Mouse (Mus musculus): Measurements from ENCODE around the gene Grin2d. TPM values are rescaled to one million over a fixed set of nuclear protein-coding genes. Genes with fewer than 3 reads are reported as not detected.

Grin2d gene
- polyA plus RNA-seq, 1 experiment from 2014 or later, result 0.05 TPM

- Histone ChIP-seq H3K27ac (ENCODE audit: low read length) (no peak overlapping the region), H3K4me2 (ENCODE audit: low read depth, low read length) (no peak overlapping the region), H3K9ac (ENCODE audit: low read depth, low read length) (no peak overlapping the region), H3K4me3 (ENCODE audit: low read depth, low read length) (no peak overlapping the region), H3K36me3 (ENCODE audit: control insufficient read depth, insufficient read depth) (peaks cover 10% of the 10 kb centered on the region), H3K27me3 (ENCODE audit: control insufficient read depth, insufficient read depth, low read depth, low read length) (peaks cover 8% of the 10 kb centered on the region), H3K4me1 (ENCODE audit: control insufficient read depth, low read depth, low read length) (peaks cover 9% of the 10 kb centered on the region; the same call in 1 of the 2 replicates), H3K9me3 (replicated peaks; ENCODE audit: control insufficient read depth, low read length) (no peaks in the 10 kb centered on the region)
- no peak for ATAC-seq (ENCODE audit: low read depth)
- WGBS (ENCODE audit: insufficient replicate concordance), result 70% methylated on average over 7 of the region's 7 CpGs
Measured at GRCm38 (mm10) chr7:45826631-45827030, 51.5 kb downstream of the Grin2d start.

GRCm38 (mm10) chr7:45824598-45824997 lies 53.6 kb downstream of the Grin2d start, which contains the start of gene Kcnj14:
Gene Kcnj14 (minus strand): TSS chr7:45824782.
- Histone ChIP-seq H3K9me3 (replicated peaks; ENCODE audit: control insufficient read depth, low read length) (no peaks in the 10 kb centered on the region), H3K36me3 (ENCODE audit: control insufficient read depth, insufficient read depth) (peaks cover 10% of the 10 kb centered on the region), H3K4me2 (ENCODE audit: low read depth, low read length) (no peak within 1 kb of the TSS), H3K27me3 (ENCODE audit: control insufficient read depth, insufficient read depth, low read depth, low read length) (peaks cover 3% of the 10 kb centered on the region; the same call in 1 of the 2 replicates), H3K4me3 (ENCODE audit: low read depth, low read length) (no peak within 1 kb of the TSS), H3K9ac (ENCODE audit: low read depth, low read length) (no peak within 1 kb of the TSS), H3K27ac (ENCODE audit: low read length) (no peak within 1 kb of the TSS), H3K4me1 (ENCODE audit: control insufficient read depth, low read depth, low read length) (peaks cover 4% of the 10 kb centered on the region; the same call in 1 of the 2 replicates)
- no peak for ATAC-seq (ENCODE audit: low read depth)
- 46% methylated on average over 7 of the region's 7 CpGs for WGBS (ENCODE audit: insufficient replicate concordance)

- Histone ChIP-seq H3K36me3 (ENCODE audit: control insufficient read depth, insufficient read depth) (no peaks in the 10 kb centered on the region), H3K27ac (ENCODE audit: low read length) (no peak overlapping the region), H3K27me3 (ENCODE audit: control insufficient read depth, insufficient read depth, low read depth, low read length) (peaks cover 3% of the 10 kb centered on the region; the same call in 1 of the 2 replicates), H3K4me3 (ENCODE audit: low read depth, low read length) (no peak overlapping the region), H3K9me3 (replicated peaks; ENCODE audit: control insufficient read depth, low read length) (no peaks in the 10 kb centered on the region), H3K4me2 (ENCODE audit: low read depth, low read length) (no peak overlapping the region), H3K4me1 (ENCODE audit: control insufficient read depth, low read depth, low read length) (no peaks in the 10 kb centered on the region), H3K9ac (ENCODE audit: low read depth, low read length) (no peak overlapping the region)
- no peak for ATAC-seq (ENCODE audit: low read depth)
Measured at GRCm38 (mm10) chr7:45820913-45821312, 57.3 kb downstream of the Grin2d start.

GRCm38 (mm10) chr7:45819843-45820242 lies 58.3 kb downstream of the Grin2d start:
- H3K4me3 ChIP-seq (ENCODE audit: low read depth, low read length), result no peak overlapping the region
- no peaks in the 10 kb centered on the region for H3K9me3 ChIP-seq (replicated peaks; ENCODE audit: control insufficient read depth, low read length)
- peaks cover 5% of the 10 kb centered on the region for H3K4me1 ChIP-seq (ENCODE audit: control insufficient read depth, low read depth, low read length)
- 0 out of 2 replicates have a peak overlapping the region, but pooled peaks have one; percentile 6 for H3K4me2 ChIP-seq (ENCODE audit: low read depth, low read length)
- H3K27ac ChIP-seq (ENCODE audit: low read length), result no peak overlapping the region
- no peak overlapping the region for H3K9ac ChIP-seq (ENCODE audit: low read depth, low read length)
- no peaks in the 10 kb centered on the region for H3K36me3 ChIP-seq (ENCODE audit: control insufficient read depth, insufficient read depth)
- ATAC-seq (ENCODE audit: low read depth), result no peak
- H3K27me3 ChIP-seq (ENCODE audit: control insufficient read depth, insufficient read depth, low read depth, low read length), result peaks cover 3% of the 10 kb centered on the region; the same call in 1 of the 2 replicates
- 16% methylated on average over 25 of the region's 25 CpGs for WGBS (ENCODE audit: insufficient replicate concordance)

DNA sequence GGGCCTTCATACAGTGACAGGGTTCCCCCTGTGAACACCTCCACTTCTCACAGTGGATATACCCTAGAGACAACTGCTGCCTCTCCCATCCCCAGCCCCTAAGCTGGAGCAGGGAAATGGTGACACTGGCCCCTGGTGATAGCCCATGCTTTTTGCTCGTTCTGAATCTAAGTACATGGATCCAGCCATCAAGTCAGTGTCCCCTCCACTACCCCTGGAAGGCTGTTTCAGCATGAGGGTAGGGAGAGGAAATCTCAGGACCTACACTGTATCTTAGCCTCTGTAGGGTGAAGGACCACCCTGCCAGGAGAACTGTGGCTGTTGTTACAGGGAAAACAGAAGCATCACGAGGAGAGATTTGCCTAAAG lies 62.2 kb downstream of the Grin2d start:
- Histone ChIP-seq H3K4me2 (ENCODE audit: low read depth, low read length) (no peak overlapping the region), H3K9me3 (replicated peaks; ENCODE audit: control insufficient read depth, low read length) (no peaks in the 10 kb centered on the region), H3K9ac (ENCODE audit: low read depth, low read length) (no peak overlapping the region), H3K4me3 (ENCODE audit: low read depth, low read length) (no peak overlapping the region), H3K4me1 (ENCODE audit: control insufficient read depth, low read depth, low read length) (peaks cover 26% of the 10 kb centered on the region), H3K27me3 (ENCODE audit: control insufficient read depth, insufficient read depth, low read depth, low read length) (peaks cover 3% of the 10 kb centered on the region; the same call in 1 of the 2 replicates), H3K36me3 (ENCODE audit: control insufficient read depth, insufficient read depth) (peaks cover 18% of the 10 kb centered on the region), H3K27ac (ENCODE audit: low read length) (no peak overlapping the region)
- WGBS (ENCODE audit: insufficient replicate concordance), result 39% methylated on average over 2 of the region's 2 CpGs
- no peak for ATAC-seq (ENCODE audit: low read depth)

DNA sequence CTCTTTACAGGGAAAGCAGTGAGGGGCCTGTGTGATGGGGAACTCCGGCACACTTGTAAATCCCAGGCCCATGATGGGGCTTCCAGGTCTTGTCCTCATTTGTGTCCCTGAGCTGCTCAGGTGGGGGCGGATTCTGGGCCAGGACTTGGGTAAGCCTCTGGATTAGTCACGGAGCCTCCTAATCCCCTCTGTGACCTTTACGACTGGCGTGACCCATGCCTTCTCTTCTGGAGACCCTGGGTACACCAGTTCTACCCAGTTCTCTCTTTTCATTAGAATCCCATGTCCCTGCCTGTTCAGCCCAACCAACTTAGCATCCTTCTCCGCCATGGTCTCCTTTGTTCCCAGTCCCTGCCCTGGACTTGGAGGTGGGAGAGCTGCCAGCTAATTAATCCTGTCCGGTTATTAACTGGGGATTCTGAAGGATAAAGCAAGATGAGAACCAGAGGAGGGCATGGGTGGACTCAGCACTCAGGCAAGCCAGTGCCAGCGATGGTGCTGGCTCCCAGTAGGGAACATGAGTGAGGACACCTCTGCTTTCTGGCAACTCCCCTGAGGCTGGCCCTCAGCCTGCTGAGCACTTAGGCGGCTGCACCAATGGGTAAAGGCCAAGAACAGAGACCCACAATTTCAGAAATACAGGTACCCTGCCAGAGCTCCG lies 62.7 kb downstream of the Grin2d start:
- WGBS (ENCODE audit: insufficient replicate concordance), result 72% methylated on average over 10 of the region's 10 CpGs
- H3K9ac ChIP-seq (ENCODE audit: low read depth, low read length), result no peak overlapping the region
- H3K4me1 ChIP-seq (ENCODE audit: control insufficient read depth, low read depth, low read length), result peaks cover 26% of the 10 kb centered on the region
- no peaks in the 10 kb centered on the region for H3K9me3 ChIP-seq (replicated peaks; ENCODE audit: control insufficient read depth, low read length)
- H3K27me3 ChIP-seq (ENCODE audit: control insufficient read depth, insufficient read depth, low read depth, low read length), result peaks cover 3% of the 10 kb centered on the region; the same call in 1 of the 2 replicates
- H3K36me3 ChIP-seq (ENCODE audit: control insufficient read depth, insufficient read depth), result peaks cover 23% of the 10 kb centered on the region
- H3K4me2 ChIP-seq (ENCODE audit: low read depth, low read length), result no peak overlapping the region
- H3K27ac ChIP-seq (ENCODE audit: low read length), result no peak overlapping the region
- ATAC-seq (ENCODE audit: low read depth), result no peak
- no peak overlapping the region; the same call in 1 of the 2 replicates for H3K4me3 ChIP-seq (ENCODE audit: low read depth, low read length)

GRCm38 (mm10) chr7:45814841-45815240 lies 63.3 kb downstream of the Grin2d start:
- no peak overlapping the region for H3K27ac ChIP-seq (ENCODE audit: low read length)
- no peak for ATAC-seq (ENCODE audit: low read depth)
- peak overlapping the region; percentile 77 for H3K4me2 ChIP-seq (ENCODE audit: low read depth, low read length)
- peak overlapping the region; percentile 99 for H3K4me3 ChIP-seq (ENCODE audit: low read depth, low read length)
- no peaks in the 10 kb centered on the region for H3K9me3 ChIP-seq (replicated peaks; ENCODE audit: control insufficient read depth, low read length)
- H3K9ac ChIP-seq (ENCODE audit: low read depth, low read length), result no peak overlapping the region
- H3K27me3 ChIP-seq (ENCODE audit: control insufficient read depth, insufficient read depth, low read depth, low read length), result peaks cover under 1% of the 10 kb centered on the region; the same call in 1 of the 2 replicates
- peaks cover 26% of the 10 kb centered on the region for H3K4me1 ChIP-seq (ENCODE audit: control insufficient read depth, low read depth, low read length)
- peaks cover 29% of the 10 kb centered on the region for H3K36me3 ChIP-seq (ENCODE audit: control insufficient read depth, insufficient read depth)
- WGBS (ENCODE audit: insufficient replicate concordance), result 7% methylated on average over 5 of the region's 5 CpGs

- peak within 1 kb of the TSS; percentile 96 for H3K4me2 ChIP-seq (ENCODE audit: low read depth, low read length)
- peaks cover 26% of the 10 kb centered on the region for H3K4me1 ChIP-seq (ENCODE audit: control insufficient read depth, low read depth, low read length)
- under 1% methylated on average over 76 of the region's 92 CpGs for WGBS (ENCODE audit: insufficient replicate concordance)
- peaks cover 36% of the 10 kb centered on the region for H3K36me3 ChIP-seq (ENCODE audit: control insufficient read depth, insufficient read depth)
- H3K27me3 ChIP-seq (ENCODE audit: control insufficient read depth, insufficient read depth, low read depth, low read length), result no peaks in the 10 kb centered on the region; the same call in 1 of the 2 replicates
- peak; percentile 98 for ATAC-seq (ENCODE audit: low read depth)
- no peaks in the 10 kb centered on the region for H3K9me3 ChIP-seq (replicated peaks; ENCODE audit: control insufficient read depth, low read length)
- H3K4me3 ChIP-seq (ENCODE audit: low read depth, low read length), result peak within 1 kb of the TSS; percentile 99
- peak within 1 kb of the TSS; percentile 99 for H3K9ac ChIP-seq (ENCODE audit: low read depth, low read length)
- peak within 1 kb of the TSS; percentile 96 for H3K27ac ChIP-seq (ENCODE audit: low read length)
Measured at GRCm38 (mm10) chr7:45813787-45814779, 64.1 kb downstream of the Grin2d start, which contains the start of gene Cyth2. Gene Cyth2 (minus strand): TSS chr7:45814581.

Data from liver, embryonic 16.5 days (tissue).